Mouse (Mus musculus) adrenal gland, postnatal 25 days (tissue): ENCODE results near the gene Banp. TPM values are rescaled to one million over a fixed set of nuclear protein-coding genes. Genes with fewer than 3 reads are reported as not detected.

Source experiments
- DNase-seq: peaks from one replicate; pipeline ENCODE4 v3.0.0; 2021; ENCODE audit warnings: mixed read lengths
- total RNA-seq: library from RNA; stranded (reverse); gene quantifications from 2 replicates; pipeline ENCODE4 v1.2.3, GENCODE M21; 2021

Banp gene
- total RNA-seq, 1 experiment from 2014 or later = 35.7 TPM

- no peak for DNase-seq
Observed at GRCm38 (mm10) chr8:121951656-121952009, 2.1 kb downstream of the Banp start.

GRCm38 (mm10) chr8:121952122-121952521, 2.6 kb downstream of the Banp start:
- no peak for DNase-seq

- no peak for DNase-seq
Observed at GRCm38 (mm10) chr8:121952800-121953199, 3.2 kb downstream of the Banp start.

- DNase-seq = no peak
Observed at GRCm38 (mm10) chr8:121953821-121954545, 4.4 kb downstream of the Banp start.

GRCm38 (mm10) chr8:121954981-121955555, 5.5 kb downstream of the Banp start:
- no peak for DNase-seq

GRCm38 (mm10) chr8:121955825-121956500, 6.4 kb downstream of the Banp start:
- DNase-seq = no peak

GRCm38 (mm10) chr8:121958395-121958794, 8.8 kb downstream of the Banp start:
- no peak for DNase-seq

- DNase-seq = no peak
Observed at GRCm38 (mm10) chr8:121962892-121963291, 13.3 kb downstream of the Banp start.

- DNase-seq = no peak
Observed at GRCm38 (mm10) chr8:121964716-121965512, 15.4 kb downstream of the Banp start.

- DNase-seq = no peak
Observed at GRCm38 (mm10) chr8:121966110-121966509, 16.6 kb downstream of the Banp start.

GRCm38 (mm10) chr8:121966714-121967448, 17.3 kb downstream of the Banp start:
- DNase-seq = peak; percentile 41

GRCm38 (mm10) chr8:121967977-121968376, 18.4 kb downstream of the Banp start:
- no peak for DNase-seq

- no peak for DNase-seq
Observed at GRCm38 (mm10) chr8:121968542-121968941, 19.0 kb downstream of the Banp start.

- DNase-seq = no peak
Observed at GRCm38 (mm10) chr8:121970225-121970624, 20.7 kb downstream of the Banp start.

- no peak for DNase-seq
Observed at GRCm38 (mm10) chr8:121971488-121972058, 22.0 kb downstream of the Banp start.

- no peak for DNase-seq
Observed at GRCm38 (mm10) chr8:121973906-121974305, 24.4 kb downstream of the Banp start.

GRCm38 (mm10) chr8:121977819-121978590, 28.5 kb downstream of the Banp start:
- DNase-seq = no peak

GRCm38 (mm10) chr8:121978670-121979069, 29.1 kb downstream of the Banp start:
- no peak for DNase-seq

GRCm38 (mm10) chr8:121980792-121981519, 31.4 kb downstream of the Banp start:
- no peak for DNase-seq

GRCm38 (mm10) chr8:121981520-121981895, 32.0 kb downstream of the Banp start:
- peak; percentile 43 for DNase-seq
